Mouse (Mus musculus) left cerebral cortex, adult 9 months (tissue): ENCODE data around the gene Mid1.
A peak's percentile ranks its signal among the peaks of the same experiment; 100 is the strongest.
"Not testable (repeated sequence)": the region's sequence is repeated elsewhere in the genome, so short reads cannot be mapped to it uniquely, and the experiment has no call there.

Experiments used
- DNase-seq, 2 experiments: peaks; one replicate each; pipeline ENCODE4 v3.0.0; 2022; ENCODE audit warnings: low spot score in 2 of 2

Gene Mid1

DNA sequence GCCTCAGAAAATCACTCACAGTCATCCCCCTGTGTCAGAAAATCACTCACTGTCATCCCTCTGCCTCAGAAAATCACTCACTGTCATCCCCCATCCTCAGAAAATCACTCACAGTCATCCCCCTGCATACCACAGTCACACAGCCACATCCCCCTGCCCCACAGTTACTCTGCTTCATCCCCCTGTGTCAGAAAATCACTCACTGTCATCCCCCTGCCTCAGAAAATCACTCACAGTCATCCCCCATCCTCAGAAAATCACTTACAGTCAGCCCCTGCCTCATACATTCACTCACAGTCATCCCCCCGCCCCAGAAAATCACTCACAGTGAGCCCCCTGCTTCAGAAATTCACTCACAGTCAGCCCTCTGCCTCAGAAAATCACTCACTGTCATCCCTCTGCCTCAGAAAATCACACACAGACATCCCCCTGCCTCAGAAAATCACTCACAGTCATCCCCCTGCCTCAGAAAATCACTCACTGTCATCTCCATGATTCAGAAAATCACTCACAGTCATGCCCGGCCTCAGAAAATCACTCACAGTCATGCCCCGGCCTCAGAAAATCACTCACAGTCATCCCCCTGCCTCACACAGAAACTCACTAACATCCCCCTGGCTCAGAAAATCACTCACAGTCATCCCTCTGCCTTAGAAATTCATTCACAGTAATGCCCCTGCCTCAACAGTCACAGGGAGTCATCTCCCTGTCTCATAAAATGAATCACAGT lies 315.1 kb downstream of the Mid1 start:
- DNase-seq, result not testable (repeated sequence)

GRCm38 (mm10) chrX:170000642-170001387 lies 315.8 kb downstream of the Mid1 start:
- DNase-seq, result not testable (repeated sequence)

DNA sequence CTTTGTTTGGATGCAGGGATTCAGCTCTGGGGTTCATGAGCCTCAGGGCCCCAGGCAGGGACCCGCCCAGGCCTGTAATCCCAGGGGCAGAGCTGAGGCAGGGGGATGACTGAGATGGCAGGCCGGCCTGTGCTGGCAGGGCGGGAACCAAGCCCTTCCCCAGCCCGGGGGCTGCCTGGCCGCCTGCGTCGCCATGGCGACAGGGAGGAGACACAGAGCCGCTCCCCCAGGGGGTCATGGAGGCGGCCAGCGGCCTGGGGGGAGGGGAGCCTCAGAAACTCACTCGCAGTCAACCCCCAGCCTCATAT lies 316.3 kb downstream of the Mid1 start:
- DNase-seq, result not testable (repeated sequence)

GRCm38 (mm10) chrX:170002510-170003197 lies 317.7 kb downstream of the Mid1 start:
- not testable (repeated sequence) for DNase-seq

DNA sequence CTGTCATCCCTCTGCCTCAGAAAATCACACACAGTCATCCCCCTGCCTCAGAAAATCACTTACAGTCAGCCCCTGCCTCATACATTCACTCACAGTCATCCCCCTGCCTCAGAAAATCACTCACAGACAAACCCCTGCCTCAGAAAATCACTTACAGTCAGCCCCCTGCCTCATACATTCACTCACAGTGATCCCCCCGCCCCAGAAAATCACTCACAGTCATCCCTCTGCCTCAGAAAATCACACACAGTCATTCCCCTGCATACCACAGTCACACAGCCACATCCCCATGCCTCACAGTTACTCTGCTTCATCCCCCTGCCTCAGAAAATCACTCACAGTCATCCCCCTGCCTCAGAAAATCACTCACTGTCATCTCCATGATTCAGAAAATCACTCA lies 318.5 kb downstream of the Mid1 start:
- not testable (repeated sequence) for DNase-seq

DNA sequence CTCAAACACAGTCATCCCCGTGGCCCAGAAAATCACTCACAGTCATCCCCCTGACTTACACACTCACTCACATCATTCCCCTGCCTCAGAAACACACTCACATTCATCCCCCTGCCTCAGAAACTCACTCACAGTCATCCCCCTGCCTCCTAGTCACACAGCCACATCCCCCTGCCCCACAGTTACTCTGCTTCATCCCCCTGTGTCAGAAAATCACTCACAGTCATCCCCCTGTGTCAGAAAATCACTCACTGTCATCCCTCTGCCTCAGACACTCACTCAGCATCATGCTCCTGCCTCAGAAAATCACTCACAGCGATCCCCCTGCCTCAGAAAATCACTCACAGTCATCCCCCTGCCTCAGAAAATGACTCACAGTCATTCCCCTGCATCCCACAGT lies 319.2 kb downstream of the Mid1 start:
- not testable (repeated sequence) for DNase-seq

- not testable (repeated sequence) for DNase-seq
Measured at GRCm38 (mm10) chrX:170004793-170005192, 319.8 kb downstream of the Mid1 start.

DNA sequence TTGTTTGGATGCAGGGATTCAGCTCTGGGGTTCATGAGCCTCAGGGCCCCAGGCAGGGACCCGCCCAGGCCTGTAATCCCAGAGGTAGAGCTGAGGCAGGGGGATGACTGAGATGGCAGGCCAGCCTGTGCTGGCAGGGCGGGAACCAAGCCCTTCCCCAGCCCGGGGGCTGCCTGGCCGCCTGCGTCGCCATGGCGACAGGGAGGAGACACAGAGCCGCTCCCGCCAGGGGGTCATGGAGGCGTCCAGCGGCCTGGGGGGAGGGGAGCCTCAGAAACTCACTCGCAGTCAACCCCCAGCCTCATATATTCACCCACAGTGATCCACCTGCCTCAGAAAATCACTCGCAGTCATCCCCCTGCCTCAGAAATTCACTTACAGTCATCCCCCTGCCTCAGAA lies 320.2 kb downstream of the Mid1 start:
- DNase-seq, result not testable (repeated sequence)

DNA sequence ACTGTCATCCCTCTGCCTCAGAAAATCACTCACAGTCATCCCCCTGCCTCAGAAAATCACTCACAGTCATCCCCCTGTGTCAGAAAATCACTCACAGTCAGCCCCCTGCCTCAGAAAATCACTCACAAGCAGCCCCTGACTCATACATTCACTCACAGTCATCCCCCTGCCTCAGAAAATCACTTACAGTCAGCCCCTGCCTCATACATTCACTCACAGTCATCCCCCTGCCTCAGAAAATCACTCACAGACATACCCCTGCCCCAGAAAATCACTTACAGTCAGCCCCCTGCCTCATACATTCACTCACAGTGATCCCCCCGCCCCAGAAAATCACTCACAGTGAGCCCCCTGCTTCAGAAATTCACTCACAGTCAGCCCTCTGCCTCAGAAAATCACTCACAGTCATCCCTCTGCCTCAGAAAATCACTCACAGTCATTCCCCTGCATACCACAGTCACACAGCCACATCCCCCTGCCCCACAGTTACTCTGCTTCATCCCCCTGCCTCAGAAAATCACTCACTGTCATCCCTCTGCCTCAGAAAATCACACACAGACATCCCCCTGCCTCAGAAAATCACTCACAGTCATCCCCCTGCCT lies 320.8 kb downstream of the Mid1 start:
- DNase-seq, result not testable (repeated sequence)

DNA sequence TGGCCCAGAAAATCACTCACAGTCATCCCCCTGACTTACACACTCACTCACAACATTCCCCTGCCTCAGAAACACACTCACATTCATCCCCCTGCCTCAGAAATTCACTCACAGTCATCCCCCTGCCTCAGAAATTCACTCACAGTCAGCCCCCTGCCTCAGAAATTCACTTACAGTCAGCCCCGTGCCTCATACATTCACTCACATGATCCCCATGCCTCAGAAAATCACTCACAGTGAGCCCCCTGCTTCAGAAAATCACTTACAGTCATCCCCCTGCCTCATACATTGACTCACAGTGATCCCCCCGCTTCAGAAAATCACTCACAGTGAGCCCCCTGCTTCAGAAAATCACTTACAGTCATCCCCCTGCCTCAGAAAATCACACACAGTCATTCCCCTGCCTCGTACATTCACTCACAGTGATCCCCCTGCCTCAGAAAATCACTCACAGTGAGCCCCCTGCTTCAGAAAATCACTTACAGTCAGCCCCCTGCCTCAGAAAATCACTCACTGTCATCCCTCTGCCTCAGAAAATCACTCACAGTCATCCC lies 321.8 kb downstream of the Mid1 start:
- DNase-seq, result not testable (repeated sequence)

DNA sequence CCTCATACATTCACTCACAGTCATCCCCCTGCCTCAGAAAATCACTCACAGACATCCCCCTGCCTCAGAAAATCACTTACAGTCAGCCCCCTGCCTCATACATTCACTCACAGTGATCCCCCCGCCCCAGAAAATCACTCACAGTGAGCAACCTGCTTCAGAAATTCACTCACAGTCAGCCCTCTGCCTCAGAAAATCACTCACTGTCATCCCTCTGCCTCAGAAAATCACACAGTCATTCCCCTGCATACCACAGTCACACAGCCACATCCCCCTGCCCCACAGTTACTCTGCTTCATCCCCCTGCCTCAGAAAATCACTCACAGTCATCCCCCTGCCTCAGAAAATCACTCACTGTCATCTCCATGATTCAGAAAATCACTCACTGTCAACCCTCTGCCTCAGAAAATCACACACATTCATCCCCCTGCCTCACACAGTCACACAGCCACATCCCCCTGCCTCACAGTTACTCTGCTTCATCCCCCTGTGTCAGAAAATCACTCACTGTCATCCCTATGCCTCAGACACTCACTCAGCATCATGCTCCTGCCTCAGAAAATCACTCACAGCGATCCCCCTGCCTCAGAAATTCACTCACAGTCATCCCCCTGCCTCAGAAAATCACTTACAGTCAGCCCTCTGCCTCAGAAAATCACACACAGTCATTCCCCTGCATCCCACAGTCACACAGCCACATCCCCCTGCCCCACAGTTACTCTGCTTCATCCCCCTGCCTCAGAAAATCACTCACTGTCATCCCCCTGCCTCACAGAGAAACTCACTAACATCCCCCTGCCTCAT lies 322.6 kb downstream of the Mid1 start:
- not testable (repeated sequence) for DNase-seq

- DNase-seq, result not testable (repeated sequence)
Measured at GRCm38 (mm10) chrX:170008179-170008467, 323.1 kb downstream of the Mid1 start.

GRCm38 (mm10) chrX:170008584-170008983 lies 323.6 kb downstream of the Mid1 start:
- DNase-seq, result not testable (repeated sequence)

DNA sequence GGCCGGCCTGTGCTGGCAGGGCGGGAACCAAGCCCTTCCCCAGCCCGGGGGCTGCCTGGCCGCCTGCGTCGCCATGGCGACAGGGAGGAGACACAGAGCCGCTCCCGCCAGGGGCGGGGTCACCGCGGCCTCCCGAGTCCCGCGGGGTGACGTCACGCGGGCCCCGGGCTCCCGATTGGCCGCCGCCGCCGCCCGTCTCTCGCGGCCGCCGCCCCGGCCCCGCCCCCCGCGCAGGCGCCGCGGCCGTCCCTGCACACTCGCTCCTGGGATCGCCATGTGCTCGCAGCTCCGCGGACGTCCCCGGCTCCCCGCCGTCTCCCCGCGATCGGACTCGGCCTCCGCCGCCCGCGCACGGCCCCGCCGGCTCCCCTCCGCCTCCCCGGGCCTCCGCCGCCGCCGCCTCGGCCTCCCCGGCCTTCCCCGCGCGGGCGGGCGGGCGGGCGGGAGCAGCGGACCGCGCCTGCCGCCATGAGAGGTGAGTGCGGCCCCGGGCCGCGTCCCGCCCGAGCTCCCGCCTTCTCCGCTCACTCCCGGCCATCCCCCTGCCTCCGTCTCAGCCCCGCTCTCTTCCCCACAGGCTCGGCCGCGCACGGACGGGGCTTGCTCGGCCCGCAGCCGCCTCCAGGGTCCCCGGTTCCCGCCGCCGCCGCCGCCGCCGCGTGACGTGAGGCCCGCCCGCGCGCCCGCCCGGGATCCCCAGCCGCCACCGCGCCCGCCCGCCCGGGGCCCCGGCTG lies 324.2 kb downstream of the Mid1 start, which contains the start of gene Gm21887:
Gm21887 (plus strand) TSS at position 644 of the 735 bp plus-strand sequence.
- peak in 1 of 2 experiments; percentile 90 for DNase-seq

GRCm38 (mm10) chrX:170009801-170010221 lies 324.8 kb downstream of the Mid1 start:
- DNase-seq, result peak; percentile 100

DNA sequence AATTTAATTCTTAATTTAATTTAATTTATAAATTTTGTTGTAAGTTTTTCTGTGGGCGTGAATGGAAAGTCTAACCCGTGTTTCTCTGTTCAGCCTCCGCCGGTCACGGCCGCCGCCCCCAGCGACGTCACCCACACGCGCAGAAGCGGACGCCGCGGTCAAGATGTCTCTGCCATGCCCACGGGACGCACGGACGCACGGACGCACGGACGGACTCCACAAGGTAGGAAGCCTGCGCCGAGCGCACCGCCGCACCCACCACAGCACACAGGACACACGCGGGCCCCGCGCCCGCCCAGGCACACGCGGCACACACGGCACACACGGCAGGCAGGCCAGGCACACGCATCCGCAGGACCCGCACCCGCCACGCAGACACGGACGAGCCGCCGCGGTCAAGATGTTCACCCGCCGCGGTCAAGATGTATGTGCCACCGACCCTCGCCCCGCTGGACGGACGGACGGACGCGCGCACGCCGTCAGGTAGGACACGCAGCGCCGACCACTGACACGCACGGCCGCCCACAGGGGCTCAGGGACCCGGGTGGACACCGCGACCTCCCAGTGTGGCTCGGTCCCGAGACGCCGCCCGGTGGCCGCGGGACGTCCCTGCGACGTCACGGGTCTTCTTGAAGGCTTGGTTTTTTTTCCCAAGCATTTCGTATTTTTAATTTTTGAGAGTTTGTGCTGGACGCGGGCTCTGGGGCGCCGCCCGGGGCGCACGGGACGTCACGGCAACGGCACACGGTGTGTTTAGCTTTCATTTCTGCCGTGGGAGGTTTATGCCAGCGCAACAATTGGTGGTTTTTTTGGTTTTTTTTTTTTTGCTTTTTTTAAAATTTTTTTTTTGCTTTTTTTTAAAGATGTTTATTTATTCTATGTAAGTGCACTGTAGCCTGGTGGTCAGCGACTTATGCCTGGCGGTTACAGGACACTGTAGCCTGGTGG lies 325.9 kb downstream of the Mid1 start:
- not testable (repeated sequence) for DNase-seq

GRCm38 (mm10) chrX:170011529-170011879 lies 326.5 kb downstream of the Mid1 start:
- DNase-seq, result not testable (repeated sequence)

GRCm38 (mm10) chrX:170013421-170013820 lies 328.4 kb downstream of the Mid1 start:
- DNase-seq, result not testable (repeated sequence)

DNA sequence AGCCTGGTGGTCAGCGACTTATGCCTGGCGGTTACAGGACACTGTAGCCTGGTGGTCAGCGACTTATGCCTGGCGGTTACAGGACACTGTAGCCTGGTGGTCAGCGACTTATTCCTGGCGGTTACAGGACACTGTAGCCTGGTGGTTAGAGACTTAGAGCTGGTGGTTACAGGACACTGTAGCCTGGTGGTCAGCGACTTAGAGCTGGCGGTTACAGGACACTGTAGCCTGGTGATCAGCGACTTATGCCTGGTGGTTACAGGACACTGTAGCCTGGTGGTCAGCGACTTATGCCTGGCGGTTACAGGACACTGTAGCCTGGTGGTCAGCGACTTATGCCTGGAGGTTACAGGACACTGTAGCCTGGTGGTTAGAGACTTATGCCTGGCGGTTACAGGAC lies 329.0 kb downstream of the Mid1 start:
- not testable (repeated sequence) for DNase-seq
